Mouse (Mus musculus) adrenal gland, adult 8-10 months (tissue): ENCODE measurements around the gene Scn5a. TPM values are rescaled to one million over a fixed set of nuclear protein-coding genes. Genes with fewer than 3 reads are reported as not detected.
A peak's percentile ranks its signal among the peaks of the same experiment; 100 is the strongest.

Experiments
- DNase-seq: peaks from one replicate; pipeline ENCODE4 v3.0.0; 2022
- total RNA-seq, 4 experiments: library from RNA; stranded (reverse); gene quantifications; 2 replicates each; pipeline ENCODE4 v1.2.4; 2022

The Scn5a gene
- total RNA-seq, 4 experiments from 2014 or later: 0.03 to 0.78 (median 0.10) TPM; not detected in 1

DNA sequence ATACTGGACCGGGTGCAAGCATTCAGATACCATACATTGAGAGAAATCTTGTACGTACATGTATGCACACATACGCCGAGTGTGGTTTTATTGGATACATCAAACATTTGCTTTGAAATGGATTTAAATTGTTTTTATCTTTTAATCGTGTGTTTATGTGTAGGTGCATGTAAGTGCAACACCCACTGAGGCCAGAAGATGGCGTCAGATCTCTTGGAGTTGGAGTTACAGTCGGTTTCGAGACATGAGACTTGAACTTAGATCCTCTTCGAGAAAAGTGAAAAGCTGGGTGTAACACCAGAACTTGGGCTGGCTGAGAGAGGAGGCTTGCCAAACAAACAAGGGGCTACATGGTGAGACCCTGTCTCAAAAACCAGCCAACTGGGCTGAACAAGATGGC, 75.2 kb downstream of the Scn5a start:
- DNase-seq: no peak

DNA sequence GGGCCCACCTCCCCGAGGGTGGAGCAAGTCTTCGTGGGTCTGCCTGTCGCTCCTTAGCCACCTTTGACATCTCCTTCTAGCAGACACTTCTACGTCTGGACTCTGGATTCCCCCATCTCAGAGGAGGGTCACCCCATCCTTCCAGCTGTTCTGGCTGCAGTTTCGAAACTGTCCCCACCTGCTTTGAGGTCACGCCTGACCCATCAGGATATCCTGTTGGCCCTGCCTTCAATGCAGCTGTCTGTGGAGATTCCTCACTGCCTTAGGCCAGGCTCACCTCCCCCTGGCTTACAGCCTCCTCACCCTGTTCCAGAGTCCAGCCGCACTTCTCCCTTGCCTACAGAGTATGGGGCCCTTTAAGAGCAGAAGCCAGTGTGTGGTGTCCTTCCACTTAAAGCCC, 79.9 kb downstream of the Scn5a start:
- no peak for DNase-seq

DNA sequence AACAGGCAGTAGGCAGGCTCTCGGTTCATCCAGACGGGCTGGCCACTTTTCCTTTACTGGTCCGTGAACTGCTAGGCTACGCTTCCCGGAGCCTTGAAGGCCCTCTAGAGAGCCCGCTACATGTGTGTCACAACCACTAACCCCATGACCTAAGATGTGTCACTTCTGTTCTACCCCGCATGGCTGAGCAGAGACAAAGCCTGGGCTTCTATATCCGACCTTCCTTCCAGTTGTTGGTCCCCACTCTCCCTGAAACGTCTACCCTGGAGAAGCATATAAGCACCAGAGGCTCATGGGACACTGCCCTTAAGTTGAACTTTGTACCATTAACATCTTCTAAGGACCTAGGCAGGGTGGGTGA, 80.6 kb downstream of the Scn5a start:
- DNase-seq: no peak

DNA sequence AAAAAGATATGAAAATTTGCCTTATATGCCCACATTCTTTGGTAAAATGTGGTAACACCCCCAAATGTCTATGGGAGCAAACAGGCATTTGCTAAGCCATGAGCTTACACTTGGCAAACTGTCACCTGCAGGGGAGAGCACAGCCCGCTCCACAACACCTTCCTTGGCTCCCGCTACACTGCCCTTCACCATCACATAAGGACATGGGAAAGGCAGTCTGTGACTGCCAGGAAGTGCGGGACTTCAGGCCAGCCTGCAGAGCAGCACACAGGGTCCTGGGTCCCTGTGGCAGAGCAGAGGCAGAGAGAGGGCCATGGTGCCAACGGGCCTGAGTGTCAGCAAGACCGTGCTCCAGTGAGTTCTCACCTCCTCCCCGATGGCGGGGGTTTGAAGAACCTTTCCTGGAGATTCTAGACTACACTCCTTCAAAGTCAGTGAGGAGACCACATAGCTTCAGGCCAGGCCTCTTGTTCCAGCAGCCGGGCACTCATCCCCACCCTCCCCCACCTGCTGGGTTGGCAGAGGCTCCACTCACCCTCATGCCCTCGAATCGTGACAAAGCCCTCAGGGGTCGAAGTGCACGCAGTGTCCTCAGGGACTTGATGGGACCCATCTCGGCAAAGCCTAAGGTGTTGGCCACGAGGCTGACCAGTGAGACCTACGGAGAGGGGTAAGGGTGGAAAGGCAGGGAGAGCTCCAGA, 81.1 kb downstream of the Scn5a start:
- DNase-seq: no peak

DNA sequence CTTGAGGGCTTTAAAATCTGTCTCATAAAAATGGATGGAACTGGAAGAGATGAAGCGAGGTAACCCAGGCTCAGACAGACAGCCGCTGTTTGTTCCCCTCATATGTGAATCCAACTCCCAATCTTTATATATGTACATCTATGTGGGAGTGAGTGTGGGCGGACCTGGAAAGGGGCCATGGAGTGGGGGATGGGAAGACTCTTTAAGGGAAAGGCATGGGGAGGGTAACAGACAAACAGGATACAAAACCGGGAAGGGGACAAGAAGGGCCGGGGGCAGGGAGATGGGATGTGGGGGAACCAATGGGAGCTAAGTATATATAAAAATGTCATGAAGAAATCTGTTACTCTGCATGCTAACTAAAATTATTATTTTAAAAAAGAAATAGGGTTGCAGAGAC, 81.9 kb downstream of the Scn5a start:
- no peak for DNase-seq

DNA sequence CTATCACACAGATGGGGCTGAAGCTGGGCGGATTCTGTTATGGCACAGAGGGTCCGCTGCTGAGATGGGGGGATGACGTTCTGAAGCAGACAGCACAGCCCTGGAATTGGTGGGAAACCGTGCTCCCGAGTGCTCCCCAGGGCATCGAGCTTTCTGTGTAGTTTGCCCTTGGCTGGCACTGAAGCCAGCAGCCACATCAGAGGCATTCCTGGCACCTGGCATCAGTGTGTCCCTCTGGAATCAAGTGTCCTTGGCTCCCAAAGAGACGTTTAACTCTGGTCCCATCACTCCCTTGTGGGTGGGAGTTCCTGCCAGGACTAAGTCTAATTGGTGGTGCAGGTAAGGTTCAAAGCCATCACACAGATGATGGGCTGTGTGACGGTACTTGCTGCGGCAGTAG, 82.5 kb downstream of the Scn5a start:
- no peak for DNase-seq

DNA sequence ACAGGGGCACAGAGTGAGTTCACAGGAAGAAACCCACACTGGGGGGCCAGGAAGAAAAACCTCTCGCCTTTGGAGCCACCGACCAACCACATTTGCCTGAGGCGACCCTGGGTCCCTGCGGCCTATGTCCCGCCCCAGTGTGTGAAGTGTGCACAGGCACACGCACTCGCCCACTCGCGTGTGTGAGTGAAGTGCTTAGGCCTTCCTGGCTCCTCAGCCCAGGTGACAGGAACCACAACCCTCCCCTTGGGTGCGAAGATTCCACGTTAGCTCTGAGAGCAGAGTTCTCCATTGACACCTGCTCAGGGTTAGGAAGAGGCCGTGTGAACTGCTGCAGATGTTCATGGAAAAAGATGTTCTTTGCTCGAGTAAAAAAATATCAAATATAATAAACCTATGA, 93.9 kb downstream of the Scn5a start:
- DNase-seq: no peak

DNA sequence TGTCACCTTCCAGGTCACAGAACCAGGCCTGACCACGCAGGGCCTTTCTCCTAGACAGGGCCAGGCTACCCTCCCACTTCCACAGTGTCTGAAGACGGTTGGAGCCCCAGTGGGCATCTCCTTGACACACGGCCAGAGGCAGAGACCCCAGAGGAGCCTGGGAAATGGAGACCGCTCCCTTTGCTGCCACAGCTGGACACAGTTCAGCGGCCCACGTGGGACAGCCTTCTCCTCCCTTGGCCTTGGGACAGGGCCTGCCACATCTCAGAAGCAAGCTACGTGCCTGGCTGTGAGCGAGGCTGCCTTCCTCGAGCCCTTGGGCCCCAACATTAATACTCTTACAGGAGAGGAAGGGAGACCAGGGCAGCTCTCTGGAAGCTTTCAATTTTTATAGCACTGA, 94.4 kb downstream of the Scn5a start:
- no peak for DNase-seq

DNA sequence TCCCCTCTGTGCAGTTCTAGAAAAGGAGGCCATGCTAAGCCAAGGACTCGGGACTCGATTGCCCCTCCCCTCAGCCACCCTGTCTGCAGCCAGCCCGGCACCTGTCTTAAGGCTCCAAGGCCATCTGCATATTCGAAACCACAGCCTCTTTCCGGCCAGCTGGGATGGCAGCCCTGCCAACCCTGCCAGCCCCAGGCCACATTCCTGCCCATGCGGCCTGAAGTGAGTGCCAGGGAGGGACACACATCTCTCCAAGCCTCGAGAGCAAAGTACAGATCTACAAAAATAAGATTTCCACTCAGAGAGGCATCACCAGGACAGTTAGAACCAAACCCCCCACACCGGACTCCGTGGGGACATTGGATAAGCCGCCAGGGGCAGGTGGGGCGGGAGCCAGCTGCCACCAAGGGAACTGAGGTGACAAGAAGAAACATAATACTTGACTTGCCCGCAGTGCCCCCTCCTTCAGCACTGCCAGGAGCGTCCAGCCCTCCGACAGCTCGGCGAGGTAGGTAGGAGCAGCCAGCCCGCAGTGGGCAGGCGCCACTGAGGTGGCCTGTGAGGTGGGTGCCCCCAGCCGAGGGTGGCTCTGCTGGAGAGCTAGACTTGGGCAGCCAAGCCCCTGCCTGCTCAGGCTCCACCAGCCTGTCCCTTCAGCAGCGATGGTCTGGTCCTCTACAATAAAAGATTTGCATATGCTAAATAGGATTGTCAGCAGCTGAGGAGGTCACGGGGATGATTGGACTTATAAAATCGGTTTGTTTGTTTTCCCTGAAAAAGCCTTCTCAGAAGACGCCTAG, 95.1 kb downstream of the Scn5a start:
- DNase-seq: peak; percentile 12

DNA sequence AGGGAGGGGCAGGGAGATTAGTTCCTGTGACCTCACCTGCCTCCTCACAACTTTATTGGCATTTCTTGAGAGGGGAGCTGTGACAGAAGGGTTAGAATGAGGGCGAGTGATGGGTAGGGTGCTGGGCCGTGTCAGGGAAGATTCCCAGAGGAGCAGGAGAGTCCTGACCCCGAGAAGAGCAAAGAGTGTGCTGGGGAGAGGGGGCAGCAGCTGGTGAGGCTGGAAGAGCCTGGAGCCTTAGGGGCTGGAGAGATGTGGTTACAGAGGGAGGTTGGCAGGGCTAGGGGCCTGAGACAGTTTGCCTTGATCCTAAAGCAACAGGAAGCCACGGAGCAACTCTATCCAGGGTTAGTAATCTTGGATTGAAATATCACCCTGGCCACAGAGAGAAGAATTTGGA, 97.2 kb downstream of the Scn5a start:
- DNase-seq: no peak

DNA sequence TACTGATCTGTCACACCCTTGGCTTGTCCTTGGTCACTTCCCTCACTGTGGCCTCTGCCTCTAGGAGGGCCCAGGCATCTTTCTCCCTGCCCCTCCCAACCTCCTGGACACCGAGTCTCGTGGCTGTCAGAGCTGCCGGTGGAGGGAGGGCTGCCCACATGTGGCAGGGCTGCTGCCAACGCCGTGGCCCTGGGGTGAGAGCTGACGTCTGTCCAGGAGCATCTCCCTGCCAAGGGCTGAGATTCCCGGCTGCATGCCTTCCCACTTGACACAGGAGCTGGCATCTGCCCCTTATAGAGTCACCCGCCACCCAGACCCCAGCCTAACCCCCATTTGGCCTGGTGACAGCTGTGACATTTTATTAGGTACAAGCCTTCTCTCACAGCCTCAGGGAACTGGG, 99.5 kb downstream of the Scn5a start:
- peak; percentile 59 for DNase-seq

DNA sequence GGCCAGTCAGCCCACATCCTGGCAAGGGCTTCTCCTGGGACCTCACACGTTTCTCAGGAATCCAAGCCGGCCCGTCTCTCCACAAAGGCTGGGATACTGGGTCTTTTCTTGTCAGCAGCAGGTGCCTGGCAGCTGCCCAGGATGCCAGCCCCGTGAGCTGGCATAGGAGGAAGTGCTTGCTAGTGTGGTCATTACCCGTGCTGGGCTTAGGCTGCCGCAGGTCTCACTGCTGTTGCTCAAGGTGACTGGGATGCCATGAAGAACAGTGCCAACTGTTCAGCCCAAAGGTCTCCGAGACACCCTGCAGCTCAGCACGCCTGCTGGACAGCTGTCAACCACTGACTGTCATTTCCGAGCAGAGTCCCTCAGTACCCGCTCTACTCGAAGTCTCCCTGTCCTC, 100.5 kb downstream of the Scn5a start:
- no peak for DNase-seq

DNA sequence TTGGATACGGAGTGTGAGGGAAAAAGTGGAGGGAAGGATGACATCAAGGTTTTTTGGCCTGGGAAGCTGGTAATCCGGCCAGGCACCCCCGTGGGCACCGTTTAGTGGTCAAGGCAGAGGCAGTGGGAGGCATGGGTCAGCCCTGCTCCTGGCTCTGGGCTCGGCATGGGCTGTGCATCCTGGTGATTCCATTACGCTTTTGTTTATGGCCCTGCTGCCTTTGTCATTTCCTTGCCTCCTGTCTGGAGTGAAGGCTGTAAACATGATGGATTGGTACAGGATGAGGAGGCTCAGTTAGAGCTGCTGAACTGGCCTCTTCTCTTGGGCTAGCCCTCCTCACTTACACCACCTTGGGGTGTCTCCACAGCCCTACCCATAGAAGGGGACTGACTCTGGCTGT, 101.1 kb downstream of the Scn5a start:
- no peak for DNase-seq

DNA sequence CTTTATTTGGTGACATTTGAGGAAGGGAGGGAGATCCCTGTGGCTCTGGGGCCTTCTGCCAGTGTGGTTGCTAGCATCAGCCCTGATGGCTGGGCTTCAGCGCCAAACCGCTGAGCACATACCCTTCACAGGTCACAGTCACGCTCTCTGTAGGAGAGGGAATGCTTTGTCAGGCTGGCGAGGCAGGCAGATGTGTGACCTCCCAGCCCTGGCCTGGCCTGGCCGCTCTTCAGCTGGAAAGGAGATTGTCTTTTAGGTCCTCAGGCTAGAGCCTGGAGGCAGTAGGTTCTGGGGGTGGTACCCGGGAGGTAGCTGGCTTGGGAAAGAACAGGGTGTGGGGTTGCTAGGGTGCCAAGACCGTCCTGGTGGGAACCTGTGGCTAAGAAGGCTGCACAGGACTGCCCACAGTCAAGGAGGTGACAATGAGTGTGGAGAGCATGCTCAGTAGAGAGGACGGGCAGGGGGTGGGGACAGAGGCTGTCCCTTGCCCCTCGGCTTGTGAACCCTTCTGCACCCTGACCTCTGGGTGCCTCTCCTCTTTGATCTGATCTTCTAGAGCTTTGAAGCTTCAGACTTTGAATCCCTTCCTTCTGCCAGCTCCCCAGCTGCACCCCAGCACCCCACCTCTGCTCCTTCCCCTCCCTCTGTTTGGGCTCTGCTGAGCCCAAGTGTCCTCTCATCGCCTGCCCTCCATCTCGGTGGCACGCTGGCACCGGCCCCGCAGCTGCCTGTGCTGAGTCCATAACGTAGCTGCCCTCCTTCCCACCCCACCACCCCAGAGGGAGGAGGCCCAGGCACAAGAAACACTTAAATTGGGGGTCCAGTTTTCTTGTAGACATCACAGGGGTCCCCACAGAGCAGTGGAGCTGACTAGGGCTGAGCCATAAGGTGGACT, 103.9 kb downstream of the Scn5a start:
- DNase-seq: no peak

DNA sequence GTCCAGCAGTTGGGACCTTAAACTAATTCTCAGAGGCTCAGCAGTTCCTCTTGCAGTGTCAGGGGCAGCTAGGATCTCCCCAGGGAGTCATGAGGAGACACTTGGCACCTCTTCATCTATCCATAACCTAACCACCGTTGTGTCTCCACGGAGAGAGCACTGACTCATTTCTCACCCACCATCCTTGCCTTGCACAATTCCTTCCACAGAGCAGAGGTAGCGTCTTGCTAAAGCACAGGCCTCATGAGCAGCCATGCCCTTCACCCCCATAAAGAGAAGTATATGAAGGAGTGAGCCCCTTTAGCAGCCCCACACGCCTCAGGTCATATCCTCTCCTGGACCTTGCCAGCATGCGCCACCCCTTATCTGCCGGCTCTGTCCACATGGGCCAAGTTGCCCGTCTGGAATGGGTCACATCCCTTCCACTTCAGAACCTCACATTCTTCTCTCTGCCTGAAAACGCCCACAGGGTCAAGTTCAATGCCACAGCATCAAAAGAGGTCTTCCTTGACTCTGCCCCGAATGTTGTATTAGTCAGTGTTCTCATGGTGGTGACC, 105.1 kb downstream of the Scn5a start:
- no peak for DNase-seq

DNA sequence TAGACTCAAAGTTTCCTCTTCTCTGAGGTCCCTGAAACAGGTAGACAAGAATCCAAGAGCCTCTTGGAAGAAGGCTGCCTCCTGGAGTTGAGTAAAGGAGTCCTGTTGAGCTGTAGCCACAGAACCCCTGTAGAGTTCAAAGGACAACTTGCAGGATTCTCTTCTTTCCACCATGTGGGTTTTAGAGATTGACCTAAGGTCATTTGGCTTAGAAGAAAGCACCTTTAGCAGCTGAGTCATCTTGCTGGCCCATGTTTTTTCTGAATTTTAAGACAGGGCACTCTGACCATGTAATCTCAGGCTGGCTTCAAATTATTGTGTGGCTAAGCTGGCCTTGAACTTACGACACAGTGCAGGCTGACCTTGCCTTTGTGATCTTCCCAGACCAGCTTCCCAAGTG, 105.8 kb downstream of the Scn5a start:
- no peak for DNase-seq

DNA sequence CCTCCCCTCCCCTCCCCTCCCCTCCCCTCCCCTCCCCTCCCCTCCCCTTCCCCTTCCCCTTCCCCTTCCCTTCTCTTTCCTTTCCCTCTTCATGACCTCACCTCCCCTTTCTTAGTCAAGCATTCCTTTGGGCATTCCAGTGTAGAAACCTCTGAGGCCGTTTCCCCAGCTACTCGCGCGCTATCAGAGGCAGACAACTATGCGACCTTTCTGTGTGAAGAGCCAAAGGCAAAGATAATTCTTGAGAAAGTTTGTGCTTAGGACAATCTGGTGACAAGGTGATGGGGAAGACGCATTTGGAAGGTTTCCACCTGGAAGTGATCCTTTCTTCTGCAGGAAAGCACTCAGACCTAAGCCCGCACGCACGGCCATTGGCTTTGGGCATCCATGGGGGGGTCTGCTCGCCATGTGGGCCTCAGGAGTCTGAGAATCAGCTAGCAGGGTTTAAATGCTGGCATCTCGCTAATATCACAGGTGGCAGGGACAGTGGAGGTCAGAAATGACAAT, 106.4 kb downstream of the Scn5a start:
- DNase-seq: no peak

DNA sequence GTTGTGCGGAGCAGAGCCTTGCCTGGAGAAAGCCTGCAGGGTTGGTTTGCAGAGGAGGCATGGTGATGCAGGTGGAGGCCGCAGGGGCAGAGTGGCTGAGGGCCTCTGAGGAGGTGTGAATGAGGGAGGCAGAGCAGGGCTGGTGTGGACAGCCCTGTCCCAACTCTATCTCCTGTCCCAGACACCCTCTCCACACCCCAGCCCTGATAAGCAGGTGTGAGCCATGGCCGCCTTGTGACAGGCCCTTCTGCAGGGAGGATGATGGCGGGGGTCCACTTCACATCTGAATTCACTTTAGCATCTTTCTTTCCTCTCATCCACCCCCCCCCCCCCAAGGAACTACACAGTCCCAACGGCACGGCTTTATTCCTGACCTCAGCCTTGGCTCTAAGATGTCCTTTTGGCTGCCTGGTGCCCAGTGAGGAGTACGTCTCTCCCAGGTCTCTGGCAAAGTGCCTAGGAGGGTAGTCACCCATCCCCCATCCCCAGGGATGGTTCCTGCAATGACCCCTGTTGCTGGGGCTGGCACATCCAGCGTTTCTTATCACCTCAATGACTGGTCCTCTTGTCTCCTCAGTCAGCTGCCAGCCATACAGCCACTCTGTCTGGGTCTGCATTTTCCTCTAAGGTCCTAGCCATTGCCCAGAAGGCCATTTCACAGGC, 109.0 kb downstream of the Scn5a start:
- DNase-seq: no peak

DNA sequence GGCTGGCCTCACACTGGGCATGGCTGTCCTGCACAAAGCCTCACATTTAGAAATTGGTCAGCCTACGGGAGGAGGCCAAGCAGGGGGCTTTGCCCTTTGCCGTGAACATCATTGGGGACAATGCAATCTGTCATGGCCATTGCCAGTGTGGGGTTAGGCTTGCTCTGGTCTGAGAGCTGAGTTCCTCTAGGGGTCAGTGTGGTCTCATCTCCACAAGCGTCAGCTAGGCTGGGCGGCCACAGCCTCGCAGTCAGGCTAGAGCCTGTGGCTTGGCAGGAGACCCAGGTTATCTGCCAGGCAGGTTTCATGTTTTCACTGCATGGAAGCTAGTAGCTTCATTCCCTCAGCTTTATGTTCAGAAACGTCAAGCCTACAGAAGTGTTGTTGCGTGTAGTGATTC, 113.2 kb downstream of the Scn5a start:
- DNase-seq: no peak

DNA sequence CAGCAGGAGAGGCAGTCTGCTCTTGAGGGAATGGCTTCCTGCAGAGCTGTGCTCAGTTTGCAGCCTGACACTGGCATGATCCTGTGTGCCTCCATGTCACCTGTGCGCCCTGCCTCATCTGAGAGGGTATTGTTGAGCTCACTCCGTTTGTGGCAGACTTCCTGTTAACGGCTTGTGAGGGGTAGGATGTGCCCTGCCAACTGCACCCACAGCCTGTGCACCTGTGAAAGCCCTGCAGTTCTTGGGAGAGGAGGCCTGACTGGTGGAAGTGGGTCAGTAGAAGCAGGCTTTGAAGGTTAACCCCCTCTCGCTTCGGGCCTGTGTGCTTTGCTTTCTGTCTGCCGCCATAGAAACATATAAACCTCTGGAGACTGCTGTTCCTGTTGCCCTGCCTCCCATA, 113.8 kb downstream of the Scn5a start:
- DNase-seq: no peak

DNA sequence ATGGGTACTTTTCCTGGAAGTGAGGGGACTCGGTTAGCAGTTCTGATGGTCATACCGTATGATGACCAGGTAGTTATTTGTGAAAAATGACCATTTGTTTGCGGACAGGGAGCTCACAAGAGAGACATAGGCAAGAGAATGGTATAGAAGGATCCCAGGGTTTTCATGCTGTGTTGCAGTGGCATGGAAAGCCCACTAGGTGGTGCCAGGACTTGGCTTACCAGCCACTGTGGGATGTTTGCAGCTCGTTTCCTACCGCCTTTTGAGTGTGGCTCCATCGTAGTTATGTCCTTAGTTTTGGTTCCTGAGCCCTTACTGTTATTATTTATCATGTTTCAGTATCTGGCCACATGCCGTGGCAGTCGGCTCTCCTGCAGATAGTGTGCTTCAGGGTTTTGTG, 118.4 kb downstream of the Scn5a start:
- DNase-seq: peak; percentile 28

DNA sequence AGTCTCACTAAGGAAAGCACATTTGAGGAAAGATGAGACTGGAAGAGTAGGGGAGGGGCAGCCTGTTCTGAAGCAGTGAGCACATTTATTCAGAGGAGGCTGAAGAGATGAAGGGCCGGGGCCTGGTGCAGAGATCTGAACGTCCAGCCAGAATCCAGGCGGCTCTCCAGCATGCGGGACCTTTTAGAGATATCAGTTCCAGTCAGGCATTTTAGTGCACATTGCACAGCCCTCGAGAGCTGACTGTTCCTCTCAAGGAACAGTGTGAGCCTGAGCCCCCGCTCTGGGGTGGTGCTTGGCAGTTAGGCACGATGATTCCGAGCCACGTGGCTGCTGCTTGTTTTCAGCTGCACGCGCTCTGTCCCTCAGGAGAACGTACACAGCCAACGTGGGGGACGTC, 121.7 kb downstream of the Scn5a start:
- DNase-seq: no peak
